Mouse (Mus musculus) lung, postnatal 36 days (tissue): ENCODE measurements around the gene Rps25.

Experiments used
- DNase-seq: peaks from one replicate; pipeline ENCODE4 v3.0.0; 2022; ENCODE audit warnings: mixed read lengths

Rps25 gene

DNA sequence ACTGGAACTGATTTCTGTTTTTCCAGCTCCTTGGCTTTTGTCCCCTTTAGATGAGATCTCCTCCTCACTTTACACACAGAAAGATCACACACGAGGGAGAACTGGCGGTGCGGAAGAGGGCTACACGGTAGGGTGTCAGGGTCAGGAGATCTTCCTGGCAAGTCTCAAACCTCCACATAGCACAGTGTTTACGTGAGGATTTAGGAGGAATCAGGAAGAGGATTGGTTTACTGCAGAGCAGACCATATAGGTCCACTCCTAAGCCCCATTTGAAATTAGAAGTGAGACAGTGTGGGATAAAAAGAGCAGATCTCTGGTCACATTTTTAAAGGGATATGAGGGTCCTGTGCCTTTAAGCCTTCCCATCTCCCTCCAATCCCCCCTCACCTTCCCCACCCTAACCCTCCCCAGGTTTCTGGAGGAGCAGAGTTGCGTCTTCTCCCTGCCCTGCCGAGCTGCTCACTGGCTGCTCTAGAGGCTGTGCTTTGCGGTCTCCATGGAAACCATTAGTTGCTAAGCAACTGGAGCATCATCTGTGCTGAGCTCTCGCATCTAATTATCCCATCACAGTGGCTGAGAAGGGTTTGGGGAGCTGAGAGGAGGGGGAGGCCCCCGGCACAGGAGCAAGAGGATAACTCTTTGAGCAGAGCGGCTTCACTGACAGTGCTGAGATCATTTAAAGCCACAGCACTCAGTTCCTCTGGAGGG is 50.2 kb downstream of the Rps25 start:
- no peak for DNase-seq
